Mouse (Mus musculus): Measurements from ENCODE around the gene Tspan17.

DNA sequence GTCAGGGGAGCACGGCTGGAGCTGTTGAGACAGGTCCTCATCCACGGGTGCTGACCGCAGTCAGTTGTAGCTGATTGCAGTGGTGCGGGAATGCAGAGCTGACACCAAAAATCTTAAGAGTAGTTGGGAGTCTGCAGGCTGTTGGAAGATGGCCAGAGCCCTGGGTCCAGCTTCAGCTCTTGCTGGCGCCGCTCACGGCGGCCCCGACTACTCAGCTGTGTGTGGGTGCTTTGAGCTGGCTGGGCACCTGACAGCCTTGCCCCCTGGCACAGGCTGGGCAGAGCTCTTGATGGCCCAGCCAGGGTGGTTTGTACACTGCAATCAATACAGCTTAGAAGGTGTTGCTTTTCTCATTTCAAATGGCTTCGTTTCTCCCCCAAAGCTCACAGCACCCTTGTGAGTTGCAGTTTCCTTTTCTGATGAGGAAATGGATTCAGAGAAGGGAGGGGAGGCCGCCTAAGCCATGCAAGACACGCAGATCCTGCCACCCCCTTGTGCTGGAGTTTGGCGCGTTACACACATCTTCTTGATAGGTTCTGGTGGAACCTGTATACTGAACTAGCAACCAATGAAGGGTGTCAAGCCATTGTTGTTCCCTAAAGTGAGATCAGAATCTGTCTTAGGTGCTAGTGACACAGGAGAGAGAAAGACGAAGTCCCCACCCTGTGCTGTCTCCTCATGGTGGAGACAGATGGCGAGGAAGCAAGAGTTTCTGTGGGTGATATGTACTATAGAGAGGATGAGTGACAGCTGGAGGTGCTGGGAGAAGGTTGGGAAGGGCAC is 8.9 kb downstream of the Tspan17 start:
- TF ChIP-seq CTCF (IDR thresholded peaks at IDR 0.05; ENCODE audit: borderline replicate concordance, extremely low read depth, insufficient read depth, insufficient read length) (no peak), POLR2A (IDR thresholded peaks at IDR 0.05; ENCODE audit: borderline replicate concordance, extremely low read depth, insufficient read depth, insufficient read length, poor library complexity, severe bottlenecking) (no peak)
